Mouse (Mus musculus): ENCODE measurements around the gene Exosc10.

GRCm38 (mm10) chr4:148623609-148624008 is 65.4 kb downstream of the Exosc10 start:
- TF ChIP-seq CEBPB (IDR thresholded peaks at IDR 0.05; ENCODE audit: insufficient read depth, poor library complexity, severe bottlenecking) (no peak), TCF12 (IDR thresholded peaks at IDR 0.05; ENCODE audit: insufficient read depth, poor library complexity, severe bottlenecking) (no peak), E2F4 (IDR thresholded peaks at IDR 0.05; ENCODE audit: insufficient read depth) (no peak), REST (IDR thresholded peaks at IDR 0.05; ENCODE audit: insufficient read depth, insufficient read length) (no peak), POLR2A (IDR thresholded peaks at IDR 0.05; ENCODE audit: insufficient read length, low read depth) (no peak)

Data from myocyte (in vitro differentiated cells).